Mouse (Mus musculus) bone marrow macrophage, adult 2 months (primary cell): ENCODE results near the gene Aars.

Experiments
- CTCF ChIP-seq: IDR thresholded peaks from 2 replicates; pipeline ENCODE4 v1.5.1; 2012; ENCODE audit warnings: low read depth, mild to moderate bottlenecking, low read length, moderate library complexity
- POLR2A ChIP-seq: IDR thresholded peaks from 2 replicates; pipeline ENCODE4 v1.6.1; 2012; ENCODE audit warnings: mild to moderate bottlenecking, low read depth, low read length, borderline replicate concordance

GRCm38 (mm10) chr8:111062893-111063292, 29.9 kb downstream of the Aars start:
- no peak for TF ChIP-seq CTCF
- no peak for TF ChIP-seq POLR2A
